Comparison of ENCODE assay signal across 14 mouse cellular contexts in genomic region chr14:27629369-27630012, GRCm38 (mm10). TPM values are rescaled to one million over a fixed set of nuclear protein-coding genes. Genes with fewer than 3 reads are reported as not detected.
DNase-seq lines count a peak whose midpoint lies in the region; ATAC-seq and TF ChIP-seq lines count a peak whose summit lies in the region.
"Had no signal": no experiment of that assay in that cellular context is flagged by ENCODE, and none has a peak within 500 bp of the region (broad histone marks: within the 10 kb centered on the region; RNA-seq: fewer than 3 reads in every experiment).

No protein-coding gene starts in this region.

- H3K9me3 ChIP-seq in forebrain, postnatal 0 days (ENCODE audit: low read length): no peaks in the 10 kb centered on the region
- H3K9me3 ChIP-seq in forebrain, embryonic 16.5 days (ENCODE audit: control insufficient read depth, low read length): no peaks in the 10 kb centered on the region
- H3K9me3 ChIP-seq in hindbrain, embryonic 16.5 days (ENCODE audit: control insufficient read depth, low read length): no peaks in the 10 kb centered on the region
- H3K9me3 ChIP-seq in neural tube, embryonic 12.5 days: no peaks in the 10 kb centered on the region
- H3K9me3 ChIP-seq in intestine, embryonic 15.5 days: no peaks in the 10 kb centered on the region
- H3K9me3 ChIP-seq: embryonic facial prominence, embryonic 12.5 days had no signal

- no peaks in the 10 kb centered on the region for H3K27me3 ChIP-seq in forebrain, postnatal 0 days (ENCODE audit: insufficient read depth, low read length)
- no peaks in the 10 kb centered on the region for H3K27me3 ChIP-seq in forebrain, embryonic 16.5 days (replicated peaks; ENCODE audit: control insufficient read depth, insufficient read depth, low read length)
- H3K27me3 ChIP-seq in hindbrain, embryonic 16.5 days (replicated peaks; ENCODE audit: control insufficient read depth, insufficient read depth, low read length): no peaks in the 10 kb centered on the region
- no peaks in the 10 kb centered on the region for H3K27me3 ChIP-seq in neural tube, embryonic 12.5 days (replicated peaks)
- no peaks in the 10 kb centered on the region for H3K27me3 ChIP-seq in intestine, embryonic 15.5 days (replicated peaks)

- WGBS in forebrain, postnatal 0 days: 41% methylated on average over 5 of the region's 5 CpGs
- WGBS in forebrain, embryonic 16.5 days: 43% methylated on average over 5 of the region's 5 CpGs
- 25% methylated on average over 5 of the region's 5 CpGs for WGBS in hindbrain, embryonic 16.5 days
- 46% methylated on average over 5 of the region's 5 CpGs for WGBS in neural tube, embryonic 12.5 days
- WGBS in intestine, embryonic 15.5 days: 76% methylated on average over 5 of the region's 5 CpGs

- TF ChIP-seq POLR2A in brain, embryonic 14.5 days (IDR thresholded peaks at IDR 0.05; ENCODE audit: borderline replicate concordance, extremely low read depth, insufficient read depth, insufficient read length, poor library complexity, severe bottlenecking): no peak

- no peak for DNase-seq in forebrain, postnatal 0 days
- DNase-seq in brain, embryonic 14.5 days (ENCODE audit: low read depth): peak; percentile 50
- DNase-seq in right cerebral cortex, postnatal 10 days (ENCODE audit: low spot score in 2 of 2): no peak
- DNase-seq: adrenal gland, postnatal 25 days; cerebellum, postnatal 10 days; kidney, postnatal 25 days; lung, embryonic 14.5 days had no signal

- no peak overlapping the region for H3K27ac ChIP-seq in forebrain, postnatal 0 days (ENCODE audit: low read depth, low read length)
- H3K27ac ChIP-seq in forebrain, embryonic 16.5 days (ENCODE audit: low read length): no peak overlapping the region
- H3K27ac ChIP-seq in hindbrain, embryonic 16.5 days (ENCODE audit: low read depth, low read length): no peak overlapping the region
- no peak overlapping the region for H3K27ac ChIP-seq in neural tube, embryonic 12.5 days
- no peak overlapping the region for H3K27ac ChIP-seq in intestine, embryonic 15.5 days
- H3K27ac ChIP-seq: embryonic facial prominence, embryonic 12.5 days had no signal

- H3K9ac ChIP-seq in forebrain, postnatal 0 days: no peak overlapping the region
- no peak overlapping the region for H3K9ac ChIP-seq in forebrain, embryonic 16.5 days (replicated peaks; ENCODE audit: low read depth, low read length)
- H3K9ac ChIP-seq in hindbrain, embryonic 16.5 days (ENCODE audit: low read depth, low read length): no peak overlapping the region
- H3K9ac ChIP-seq in neural tube, embryonic 12.5 days: no peak overlapping the region
- no peak overlapping the region for H3K9ac ChIP-seq in intestine, embryonic 15.5 days
- H3K9ac ChIP-seq: embryonic facial prominence, embryonic 12.5 days; lung, embryonic 14.5 days had no signal

- no peak overlapping the region for H3K4me3 ChIP-seq in forebrain, postnatal 0 days (ENCODE audit: low read depth, low read length)
- H3K4me3 ChIP-seq in forebrain, embryonic 16.5 days (replicated peaks; ENCODE audit: low read length): no peak overlapping the region
- no peak overlapping the region for H3K4me3 ChIP-seq in hindbrain, embryonic 16.5 days (ENCODE audit: low read length)
- H3K4me3 ChIP-seq in neural tube, embryonic 12.5 days: no peak overlapping the region
- H3K4me3 ChIP-seq in intestine, embryonic 15.5 days (replicated peaks): no peak overlapping the region
- H3K4me3 ChIP-seq: embryonic facial prominence, embryonic 12.5 days had no signal

- peak; percentile 55 for ATAC-seq in forebrain, postnatal 0 days
- ATAC-seq in forebrain, embryonic 16.5 days: no peak
- ATAC-seq in hindbrain, embryonic 16.5 days: peak; percentile 81
- ATAC-seq in neural tube, embryonic 12.5 days (ENCODE audit: low FRiP score, low read depth): peak; percentile 56; the same call in 1 of the 2 replicates
- ATAC-seq in intestine, embryonic 15.5 days: no peak
- ATAC-seq: intestine, postnatal 0 days had no signal

- no peak overlapping the region for H3K4me2 ChIP-seq in forebrain, postnatal 0 days (ENCODE audit: low read depth)
- H3K4me2 ChIP-seq in forebrain, embryonic 16.5 days (ENCODE audit: low read length): no peak overlapping the region
- H3K4me2 ChIP-seq in hindbrain, embryonic 16.5 days (ENCODE audit: low read length): no peak overlapping the region
- no peak overlapping the region for H3K4me2 ChIP-seq in neural tube, embryonic 12.5 days (replicated peaks)
- H3K4me2 ChIP-seq in intestine, embryonic 15.5 days (replicated peaks): no peak overlapping the region
- H3K4me2 ChIP-seq: embryonic facial prominence, embryonic 12.5 days; liver, embryonic 11.5 days; lung, embryonic 14.5 days had no signal

- H3K4me1 ChIP-seq in forebrain, postnatal 0 days (ENCODE audit: insufficient read depth): peaks cover 15% of the 10 kb centered on the region; the same call in 1 of the 2 replicates
- peaks cover 13% of the 10 kb centered on the region for H3K4me1 ChIP-seq in forebrain, embryonic 16.5 days (replicated peaks; ENCODE audit: control insufficient read depth, insufficient read depth, low read length)
- peaks cover 14% of the 10 kb centered on the region for H3K4me1 ChIP-seq in hindbrain, embryonic 16.5 days (ENCODE audit: control insufficient read depth, insufficient read depth, low read depth, low read length)
- H3K4me1 ChIP-seq in neural tube, embryonic 12.5 days: peaks cover 26% of the 10 kb centered on the region
- no peaks in the 10 kb centered on the region for H3K4me1 ChIP-seq in intestine, embryonic 15.5 days (replicated peaks)
- H3K4me1 ChIP-seq: embryonic facial prominence, embryonic 12.5 days had no signal

- H3K36me3 ChIP-seq in forebrain, postnatal 0 days (ENCODE audit: insufficient read depth): peaks cover 3% of the 10 kb centered on the region; the same call in 1 of the 2 replicates
- H3K36me3 ChIP-seq in forebrain, embryonic 16.5 days (ENCODE audit: control insufficient read depth, insufficient read depth): no peaks in the 10 kb centered on the region
- H3K36me3 ChIP-seq in hindbrain, embryonic 16.5 days (ENCODE audit: control insufficient read depth, insufficient read depth, low read length): no peaks in the 10 kb centered on the region
- H3K36me3 ChIP-seq in neural tube, embryonic 12.5 days: no peaks in the 10 kb centered on the region
- H3K36me3 ChIP-seq in intestine, embryonic 15.5 days: no peaks in the 10 kb centered on the region
- H3K36me3 ChIP-seq: embryonic facial prominence, embryonic 12.5 days had no signal

- no peak for TF ChIP-seq CTCF in forebrain, postnatal 0 days (IDR thresholded peaks at IDR 0.05; ENCODE audit: low read depth)
- TF ChIP-seq CTCF in brain, embryonic 14.5 days (IDR thresholded peaks at IDR 0.05; ENCODE audit: borderline replicate concordance, extremely low read depth, insufficient read depth, insufficient read length): no peak

RNA-seq across cellular contexts. Expression of gene Erc2, which starts 7.3 kb away (rescaled TPM):
- total RNA-seq in forebrain, postnatal 0 days (2014; rRNA removed): 96.2 and 117 TPM in 2 replicates
- 68.8 and 106 TPM in 2 replicates for polyA plus RNA-seq in forebrain, postnatal 0 days (2015; fragmentation: Nextera tagmentation; extraction: Ambion mirVana)
- 62.2 and 78.0 TPM in 2 replicates for polyA plus RNA-seq in forebrain, embryonic 16.5 days (2015; fragmentation: Nextera tagmentation; extraction: Ambion mirVana)
- polyA plus RNA-seq in brain, embryonic 14.5 days (2012; rRNA removed): 37.9 and 59.4 TPM in 2 replicates
- 65.4 and 73.8 TPM in 2 replicates for polyA plus RNA-seq in hindbrain, embryonic 16.5 days (2015; fragmentation: Nextera tagmentation; extraction: Ambion mirVana)
- polyA plus RNA-seq in neural tube, embryonic 12.5 days (2016; fragmentation: Nextera tagmentation; extraction: Ambion mirVana): 33.1 and 35.7 TPM in 2 replicates
- 6.5 and 6.8 TPM in 2 replicates for polyA plus RNA-seq in intestine, embryonic 15.5 days (2015; fragmentation: Nextera tagmentation; extraction: Ambion mirVana)

Comparison
In these comparisons a context has a peak if more than half of its experiments do, and no peak if none do; other contexts are left out.
1. ATAC-seq: peak in forebrain, postnatal 0 days (single experiment), hindbrain, embryonic 16.5 days (single experiment) and neural tube, embryonic 12.5 days (single experiment); none in forebrain, embryonic 16.5 days (single experiment) and intestine, embryonic 15.5 days (single experiment).